Mouse (Mus musculus): ENCODE measurements around the gene Cd72.
A peak's percentile ranks its signal among the peaks of the same experiment; 100 is the strongest.
"Not testable (repeated sequence)": the region's sequence is repeated elsewhere in the genome, so short reads cannot be mapped to it uniquely, and the experiment has no call there.

Gene Cd72

GRCm38 (mm10) chr4:43454041-43454836 is at the start of gene Cd72:
Cd72 (minus strand) TSS chr4:43454628.
- DNase-seq (ENCODE audit: low read depth), result no peak

GRCm38 (mm10) chr4:43503506-43503905 is 49.1 kb upstream of the Cd72 start:
- no peak for DNase-seq (ENCODE audit: low read depth)

- no peak for DNase-seq (ENCODE audit: low read depth)
Observed at GRCm38 (mm10) chr4:43503041-43503440, 48.6 kb upstream of the Cd72 start.

GRCm38 (mm10) chr4:43499407-43500333 is 45.2 kb upstream of the Cd72 start, which contains the start of gene Arhgef39:
Arhgef39 (minus strand) TSS chr4:43499695.
- DNase-seq (ENCODE audit: low read depth), result peak; percentile 92

- DNase-seq (ENCODE audit: low read depth), result peak; percentile 52
Observed at GRCm38 (mm10) chr4:43498983-43499382, 44.6 kb upstream of the Cd72 start.

- DNase-seq (ENCODE audit: low read depth), result no peak
Observed at GRCm38 (mm10) chr4:43497946-43498345, 43.5 kb upstream of the Cd72 start.

GRCm38 (mm10) chr4:43497405-43497804 is 43.0 kb upstream of the Cd72 start:
- no peak for DNase-seq (ENCODE audit: low read depth)

GRCm38 (mm10) chr4:43496587-43496986 is 42.2 kb upstream of the Cd72 start:
- DNase-seq (ENCODE audit: low read depth), result no peak

GRCm38 (mm10) chr4:43493846-43494240 is 39.4 kb upstream of the Cd72 start:
- DNase-seq (ENCODE audit: low read depth), result peak; percentile 43

- DNase-seq (ENCODE audit: low read depth), result peak; percentile 98
Observed at GRCm38 (mm10) chr4:43493186-43493845, 38.9 kb upstream of the Cd72 start.

- DNase-seq (ENCODE audit: low read depth), result peak; percentile 94
Observed at GRCm38 (mm10) chr4:43492821-43493185, 38.4 kb upstream of the Cd72 start, which contains the start of gene Ccdc107. Ccdc107 (plus strand) TSS chr4:43492900.

GRCm38 (mm10) chr4:43492101-43492820 is 37.8 kb upstream of the Cd72 start:
- peak; percentile 44 for DNase-seq (ENCODE audit: low read depth)

GRCm38 (mm10) chr4:43490801-43491200 is 36.4 kb upstream of the Cd72 start:
- DNase-seq (ENCODE audit: low read depth), result no peak

- no peak for DNase-seq (ENCODE audit: low read depth)
Observed at GRCm38 (mm10) chr4:43489611-43490010, 35.2 kb upstream of the Cd72 start.

- not testable (repeated sequence) for DNase-seq (ENCODE audit: low read depth)
Observed at GRCm38 (mm10) chr4:43485666-43486065, 31.2 kb upstream of the Cd72 start.

- DNase-seq (ENCODE audit: low read depth), result no peak
Observed at GRCm38 (mm10) chr4:43483535-43484091, 29.2 kb upstream of the Cd72 start, which contains the start of gene Sit1. Sit1 (minus strand) TSS chr4:43483734.

GRCm38 (mm10) chr4:43482591-43482990 is 28.2 kb upstream of the Cd72 start:
- DNase-seq (ENCODE audit: low read depth), result no peak

GRCm38 (mm10) chr4:43481894-43482456 is 27.5 kb upstream of the Cd72 start:
- no peak for DNase-seq (ENCODE audit: low read depth)

GRCm38 (mm10) chr4:43480985-43481384 is 26.6 kb upstream of the Cd72 start:
- DNase-seq (ENCODE audit: low read depth), result no peak

- DNase-seq (ENCODE audit: low read depth), result peak; percentile 72
Observed at GRCm38 (mm10) chr4:43478906-43479832, 24.7 kb upstream of the Cd72 start.

Measured in NIH3T3 (cell line).